Mouse (Mus musculus) midbrain, postnatal 0 days (tissue): ENCODE results near the gene Gm12184. TPM values are rescaled to one million over a fixed set of nuclear protein-coding genes. Genes with fewer than 3 reads are reported as not detected.
A peak's percentile ranks its signal among the peaks of the same experiment; 100 is the strongest.

Experiments
- ATAC-seq: fragments of 200-750 bp; cut with Nextera tagmentation; 2 replicates; pipeline ENCODE4 v1.8.0; 2017; ENCODE audit warnings: moderate number of reproducible peaks, mild to moderate bottlenecking, moderate TSS enrichment, moderate library complexity; ENCODE audit not compliant: low FRiP score
- DNase-seq: peaks from one replicate; pipeline ENCODE4 v3.0.0-alpha.2; 2015; ENCODE audit warnings: low spot score
- H3K27ac ChIP-seq: fragments of 300-500 bp; sonication (generic); 2 replicates; pipeline ENCODE4 v1.5.1; 2014; ENCODE audit warnings: low read depth, mild to moderate bottlenecking, low read length, mixed read lengths
- H3K27me3 ChIP-seq: fragments of 300-500 bp; sonication (generic); 2 replicates; pipeline ENCODE4 v1.6.1; 2014; ENCODE audit warnings: low read length, control low read depth, mixed read lengths; ENCODE audit not compliant: insufficient read depth
- H3K36me3 ChIP-seq: fragments of 300-500 bp; sonication (generic); 2 replicates; pipeline ENCODE4 v1.6.1; 2014; ENCODE audit warnings: low read length, control low read depth, mixed read lengths; ENCODE audit not compliant: insufficient read depth
- H3K4me1 ChIP-seq: fragments of 300-500 bp; sonication (generic); 2 replicates; pipeline ENCODE4 v1.6.1; 2014; ENCODE audit warnings: mild to moderate bottlenecking, control low read depth, antibody characterized with exemption, low read length, mixed read lengths; ENCODE audit not compliant: insufficient read depth
- H3K4me2 ChIP-seq: fragments of 300-500 bp; sonication (generic); 2 replicates; pipeline ENCODE4 v1.6.1; 2014; ENCODE audit warnings: low read depth, mild to moderate bottlenecking, low read length, mixed read lengths; ENCODE audit not compliant: poor library complexity, severe bottlenecking
- H3K4me3 ChIP-seq: fragments of 300-500 bp; sonication (generic); 2 replicates; pipeline ENCODE4 v1.5.1; 2014; ENCODE audit warnings: low read depth, mild to moderate bottlenecking, low read length, moderate library complexity
- H3K9ac ChIP-seq: fragments of 300-500 bp; sonication (generic); replicated peaks from 2 replicates; pipeline ENCODE4 v1.6.1; 2014; ENCODE audit warnings: mild to moderate bottlenecking, low read length, moderate library complexity, mixed read lengths; ENCODE audit not compliant: poor library complexity, severe bottlenecking
- H3K9me3 ChIP-seq: fragments of 300-500 bp; sonication (generic); 2 replicates; pipeline ENCODE4 v1.6.1; 2016; ENCODE audit warnings: low read length, control low read depth
- CTCF ChIP-seq: IDR thresholded peaks from 2 replicates; pipeline ENCODE4 v1.5.1; 2016; ENCODE audit warnings: antibody characterized with exemption, mild to moderate bottlenecking
- WGBS: fragments of 180-500 bp; shearing (Covaris S2); extraction: QIAGEN DNeasy Blood & Tissue Kit; methylation state at CpG from one replicate; pipeline ENCODE4 v1.1.7; 2014; 5-methylcytosine and 5-hydroxymethylcytosine counted together
- polyA plus RNA-seq: library from polyadenylated mRNA; unstranded; fragments of >200 nt; fragmentation: Nextera tagmentation; extraction: Ambion mirVana; gene quantifications from 2 replicates; pipeline ENCODE4 v1.2.1, GENCODE M21; 2015
- total RNA-seq: library from RNA; depleted of rRNA; stranded (reverse); fragments of >200 nt; gene quantifications from 2 replicates; pipeline ENCODE4 v1.2.3, GENCODE M21; 2014

Gm12184 gene
- total and polyA plus RNA-seq, 2 experiments from 2014 or later, result 2.4 to 8.2 TPM

- H3K9me3 ChIP-seq, result no peaks in the 10 kb centered on the region
- peak; percentile 37 for DNase-seq
- no peaks in the 10 kb centered on the region for H3K4me1 ChIP-seq
- H3K27me3 ChIP-seq, result peaks cover 6% of the 10 kb centered on the region; the same call in 1 of the 2 replicates
- peak overlapping the region; percentile 39; the same call in 1 of the 2 replicates for H3K9ac ChIP-seq
- ATAC-seq, result peak; percentile 49; the same call in 1 of the 2 replicates
- no peak overlapping the region; the same call in 1 of the 2 replicates for H3K27ac ChIP-seq
- WGBS, result 12% methylated on average over 17 of the region's 17 CpGs
- H3K4me3 ChIP-seq, result peak overlapping the region; percentile 42
- no peaks in the 10 kb centered on the region for H3K36me3 ChIP-seq
- H3K4me2 ChIP-seq, result peak overlapping the region; percentile 71
- no peak; the same call in 1 of the 2 replicates for TF ChIP-seq CTCF
These were observed 45.5 kb upstream of the Gm12184 start for GRCm38 (mm10) chr11:48871817-48872541.

- ATAC-seq (peak; percentile 54), DNase-seq (peak; percentile 51)
- Histone ChIP-seq H3K9ac (peak within 1 kb of the TSS; percentile 39), H3K4me2 (peak within 1 kb of the TSS; percentile 71), H3K4me1 (no peaks in the 10 kb centered on the region), H3K36me3 (no peaks in the 10 kb centered on the region), H3K9me3 (no peaks in the 10 kb centered on the region), H3K27me3 (peaks cover 6% of the 10 kb centered on the region; the same call in 1 of the 2 replicates), H3K4me3 (peak within 1 kb of the TSS; percentile 42), H3K27ac (no peak within 1 kb of the TSS; the same call in 1 of the 2 replicates)
- WGBS, result 2% methylated on average over 19 of the region's 19 CpGs
- TF ChIP-seq CTCF, result peak; percentile 35
These were observed 44.8 kb upstream of the Gm12184 start, which contains the start of gene Irgm1 for GRCm38 (mm10) chr11:48871201-48871772. Gene Irgm1 (minus strand): TSS chr11:48871683.

DNA sequence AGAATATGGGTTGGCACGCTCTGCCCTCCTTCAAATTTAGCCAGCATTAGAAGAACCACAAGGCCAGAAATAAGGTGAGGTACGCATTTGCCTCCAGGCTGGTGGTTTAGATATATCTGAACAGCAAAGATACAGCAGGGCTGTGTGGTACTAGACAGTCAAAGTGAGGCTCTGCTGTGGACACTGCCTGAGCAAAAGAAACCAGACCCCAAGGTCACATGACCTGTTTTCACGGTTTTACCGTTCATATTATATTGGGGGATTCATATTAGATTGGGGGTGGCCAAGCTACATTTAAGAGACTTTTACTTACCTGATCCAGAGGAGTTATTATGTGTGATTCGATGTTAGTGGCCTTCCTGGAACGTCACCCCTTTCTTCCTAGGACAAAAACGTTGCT is 44.3 kb upstream of the Gm12184 start:
- 35% methylated on average over 7 of the region's 7 CpGs for WGBS
- DNase-seq, result no peak
- H3K27ac ChIP-seq, result no peak overlapping the region
- H3K4me1 ChIP-seq, result no peaks in the 10 kb centered on the region
- no peak for TF ChIP-seq CTCF
- H3K9me3 ChIP-seq, result no peaks in the 10 kb centered on the region
- peak overlapping the region; percentile 42 for H3K4me3 ChIP-seq
- peak overlapping the region; percentile 71 for H3K4me2 ChIP-seq
- H3K9ac ChIP-seq, result peak overlapping the region; percentile 39
- H3K27me3 ChIP-seq, result peaks cover 6% of the 10 kb centered on the region; the same call in 1 of the 2 replicates
- H3K36me3 ChIP-seq, result no peaks in the 10 kb centered on the region
- no peak for ATAC-seq

GRCm38 (mm10) chr11:48869380-48870110 is 43.1 kb upstream of the Gm12184 start:
- TF ChIP-seq CTCF, result no peak
- H3K27ac ChIP-seq, result no peak overlapping the region
- no peaks in the 10 kb centered on the region for H3K9me3 ChIP-seq
- no peak overlapping the region for H3K9ac ChIP-seq
- H3K36me3 ChIP-seq, result no peaks in the 10 kb centered on the region
- ATAC-seq, result no peak
- peak overlapping the region; percentile 71 for H3K4me2 ChIP-seq
- 83% methylated on average over 7 of the region's 7 CpGs for WGBS
- H3K4me1 ChIP-seq, result no peaks in the 10 kb centered on the region
- H3K27me3 ChIP-seq, result peaks cover 6% of the 10 kb centered on the region; the same call in 1 of the 2 replicates
- 0 out of 2 replicates have a peak overlapping the region, but pooled peaks have one; percentile 5 for H3K4me3 ChIP-seq
- DNase-seq, result no peak

- no peak for TF ChIP-seq CTCF
- Histone ChIP-seq H3K4me1 (no peaks in the 10 kb centered on the region), H3K27me3 (no peaks in the 10 kb centered on the region), H3K9ac (no peak overlapping the region), H3K4me2 (no peak overlapping the region), H3K4me3 (no peak overlapping the region), H3K27ac (no peak overlapping the region), H3K36me3 (no peaks in the 10 kb centered on the region), H3K9me3 (no peaks in the 10 kb centered on the region)
- ATAC-seq (no peak), DNase-seq (no peak)
- WGBS, result 94% methylated on average over 9 of the region's 9 CpGs
These were observed 40.0 kb upstream of the Gm12184 start for GRCm38 (mm10) chr11:48866481-48866880.
